ENCODE assay signal across 21 mouse cellular contexts in genomic region chr10:30066692-30067091, GRCm38 (mm10).
"Had no signal": no experiment of that assay in that cellular context is flagged by ENCODE, and none has a peak within 500 bp of the region (broad histone marks: within the 10 kb centered on the region; RNA-seq: fewer than 3 reads in every experiment).

No protein-coding gene starts in this region.

- DNase-seq: liver, postnatal 0 days; lung, adult 2 months; lung, postnatal 10 days; lung, postnatal 36 days; retina, postnatal 1 day; right cerebral cortex, adult 18-20 months; right cerebral cortex, postnatal 25 days; right cerebral cortex, postnatal 4 days; spleen, adult 18-20 months; thymus, adult 18-20 months; thymus, postnatal 14 days; thymus, postnatal 36 days had no signal

- H3K9me3 ChIP-seq: liver, embryonic 15.5 days; megakaryocyte, embryonic 14.5 days; midbrain, embryonic 13.5 days; midbrain, embryonic 15.5 days; neural tube, embryonic 13.5 days; neural tube, embryonic 15.5 days had no signal

- ATAC-seq: liver, postnatal 0 days; midbrain, embryonic 13.5 days; midbrain, embryonic 15.5 days had no signal

- H3K36me3 ChIP-seq: liver, embryonic 15.5 days; midbrain, embryonic 13.5 days; midbrain, embryonic 15.5 days; neural tube, embryonic 13.5 days; neural tube, embryonic 15.5 days had no signal

- H3K4me2 ChIP-seq: liver, embryonic 15.5 days; midbrain, embryonic 11.5 days; midbrain, embryonic 13.5 days; midbrain, embryonic 15.5 days; neural tube, embryonic 13.5 days; neural tube, embryonic 15.5 days had no signal

- H3K27me3 ChIP-seq: liver, embryonic 15.5 days; megakaryocyte, embryonic 14.5 days; midbrain, embryonic 13.5 days; midbrain, embryonic 15.5 days; neural tube, embryonic 13.5 days; neural tube, embryonic 15.5 days had no signal

- H3K27ac ChIP-seq: liver, embryonic 15.5 days; macrophage; midbrain, embryonic 13.5 days; midbrain, embryonic 15.5 days; neural tube, embryonic 13.5 days; neural tube, embryonic 15.5 days had no signal

- H3K9ac ChIP-seq: liver, embryonic 15.5 days; liver, postnatal 0 days; midbrain, embryonic 13.5 days; midbrain, embryonic 15.5 days; neural tube, embryonic 13.5 days; neural tube, embryonic 15.5 days had no signal

- H3K4me3 ChIP-seq: liver, embryonic 15.5 days; megakaryocyte, embryonic 14.5 days; midbrain, embryonic 13.5 days; midbrain, embryonic 15.5 days; myocyte; neural tube, embryonic 13.5 days; neural tube, embryonic 15.5 days had no signal

- H3K4me1 ChIP-seq: liver, embryonic 15.5 days; megakaryocyte, embryonic 14.5 days; midbrain, embryonic 13.5 days; midbrain, embryonic 15.5 days; neural tube, embryonic 13.5 days; neural tube, embryonic 15.5 days had no signal
